Mouse (Mus musculus) neural tube, embryonic 11.5 days (tissue): Measurements from ENCODE around the gene Ccdc122. TPM values are rescaled to one million over a fixed set of nuclear protein-coding genes. Genes with fewer than 3 reads are reported as not detected.
"Not testable (repeated sequence)": the region's sequence is repeated elsewhere in the genome, so short reads cannot be mapped to it uniquely, and the experiment has no call there.

ENCODE experiments used
- ATAC-seq: fragments of 200-750 bp; cut with Nextera tagmentation; 2 replicates; pipeline ENCODE4 v1.8.0; 2017; ENCODE audit warnings: moderate number of reproducible peaks, mild to moderate bottlenecking, moderate TSS enrichment, moderate library complexity; ENCODE audit not compliant: insufficient read depth, low FRiP score, low TSS enrichment
- DNase-seq: peaks from one replicate; pipeline ENCODE4 v3.0.0-alpha.2; 2015; ENCODE audit warnings: low spot score
- H3K27ac ChIP-seq: fragments of 300-500 bp; sonication (generic); 2 replicates; pipeline ENCODE4 v1.5.1; 2014; ENCODE audit warnings: low read depth, mild to moderate bottlenecking, low read length
- H3K27me3 ChIP-seq: fragments of 300-500 bp; sonication (generic); 2 replicates; pipeline ENCODE4 v1.6.1; 2014; ENCODE audit warnings: mild to moderate bottlenecking, low read length, mixed read lengths; ENCODE audit not compliant: control insufficient read depth, insufficient read depth
- H3K36me3 ChIP-seq: fragments of 300-500 bp; sonication (generic); 2 replicates; pipeline ENCODE4 v1.6.1; 2014; ENCODE audit warnings: mild to moderate bottlenecking, low read length, moderate library complexity, mixed read lengths; ENCODE audit not compliant: control insufficient read depth, insufficient read depth
- H3K4me1 ChIP-seq: fragments of 300-500 bp; sonication (generic); 2 replicates; pipeline ENCODE4 v1.6.1; 2014; ENCODE audit warnings: low read length, mixed read lengths; ENCODE audit not compliant: control insufficient read depth, insufficient read depth
- H3K4me2 ChIP-seq: fragments of 300-500 bp; sonication (generic); 2 replicates; pipeline ENCODE4 v1.6.1; 2014; ENCODE audit warnings: low read depth, mild to moderate bottlenecking, moderate library complexity
- H3K4me3 ChIP-seq: fragments of 300-500 bp; sonication (generic); 2 replicates; pipeline ENCODE4 v1.5.1; 2014; ENCODE audit warnings: low read depth, low read length
- H3K9ac ChIP-seq: fragments of 300-500 bp; sonication (generic); 2 replicates; pipeline ENCODE4 v1.6.1; 2014; ENCODE audit warnings: mild to moderate bottlenecking, low read length
- H3K9me3 ChIP-seq: fragments of 300-500 bp; sonication (generic); 2 replicates; pipeline ENCODE4 v1.6.1; 2016; ENCODE audit warnings: low read length; ENCODE audit not compliant: control insufficient read depth
- WGBS: fragments of 180-500 bp; shearing (Covaris S2); extraction: QIAGEN DNeasy Blood & Tissue Kit; methylation state at CpG from one replicate; pipeline ENCODE4 v1.1.7; 2014; 5-methylcytosine and 5-hydroxymethylcytosine counted together
- polyA plus RNA-seq: library from polyadenylated mRNA; unstranded; fragments of >200 nt; fragmentation: Nextera tagmentation; extraction: Ambion mirVana; gene quantifications from 2 replicates; pipeline ENCODE4 v1.2.1, GENCODE M21; 2014

The Ccdc122 gene
- polyA plus RNA-seq, 1 experiment from 2014 or later, result 0.92 TPM

GRCm38 (mm10) chr14:77053288-77053687 lies 16.7 kb downstream of the Ccdc122 start:
- H3K9ac ChIP-seq, result no peak overlapping the region
- H3K4me1 ChIP-seq, result no peaks in the 10 kb centered on the region
- no peaks in the 10 kb centered on the region for H3K36me3 ChIP-seq
- no peaks in the 10 kb centered on the region for H3K9me3 ChIP-seq
- H3K4me2 ChIP-seq, result no peak overlapping the region
- H3K4me3 ChIP-seq, result no peak overlapping the region
- no peak for ATAC-seq
- no peak for DNase-seq
- H3K27me3 ChIP-seq, result no peaks in the 10 kb centered on the region
- H3K27ac ChIP-seq, result no peak overlapping the region

GRCm38 (mm10) chr14:77069361-77069760 lies 32.8 kb downstream of the Ccdc122 start:
- Histone ChIP-seq H3K9me3 (no peaks in the 10 kb centered on the region), H3K4me2 (no peak overlapping the region), H3K27ac (no peak overlapping the region), H3K4me3 (no peak overlapping the region), H3K27me3 (no peaks in the 10 kb centered on the region), H3K9ac (no peak overlapping the region), H3K4me1 (no peaks in the 10 kb centered on the region), H3K36me3 (no peaks in the 10 kb centered on the region)
- 100% methylated on average over 1 of the region's 1 CpGs for WGBS
- ATAC-seq, result no peak
- no peak for DNase-seq

GRCm38 (mm10) chr14:77081248-77081647 lies 44.7 kb downstream of the Ccdc122 start:
- no peaks in the 10 kb centered on the region for H3K9me3 ChIP-seq
- 90% methylated on average over 5 of the region's 5 CpGs for WGBS

GRCm38 (mm10) chr14:77100285-77100684 lies 63.7 kb downstream of the Ccdc122 start:
- ATAC-seq (no peak), DNase-seq (no peak)
- no peak overlapping the region for H3K27ac ChIP-seq

More at GRCm38 (mm10) chr14:77081248-77081647, 44.7 kb downstream of the Ccdc122 start:
- H3K9ac ChIP-seq, result no peak overlapping the region
- ATAC-seq (no peak), DNase-seq (no peak)
- H3K4me1 ChIP-seq, result no peaks in the 10 kb centered on the region
- H3K4me3 ChIP-seq, result no peak overlapping the region
- H3K27ac ChIP-seq, result no peak overlapping the region
- H3K36me3 ChIP-seq, result no peaks in the 10 kb centered on the region
- H3K27me3 ChIP-seq, result no peaks in the 10 kb centered on the region
- no peak overlapping the region for H3K4me2 ChIP-seq

GRCm38 (mm10) chr14:77110622-77111021 lies 74.0 kb downstream of the Ccdc122 start:
- not testable (repeated sequence) for H3K36me3 ChIP-seq, DNase-seq, H3K27ac ChIP-seq, H3K4me1 ChIP-seq, ATAC-seq, H3K9ac ChIP-seq, H3K4me3 ChIP-seq, H3K9me3 ChIP-seq, H3K4me2 ChIP-seq, H3K27me3 ChIP-seq
- 64% methylated on average over 5 of the region's 5 CpGs for WGBS

More at GRCm38 (mm10) chr14:77100285-77100684, 63.7 kb downstream of the Ccdc122 start:
- no peaks in the 10 kb centered on the region for H3K27me3 ChIP-seq
- WGBS, result 79% methylated on average over 2 of the region's 2 CpGs
- no peak overlapping the region for H3K4me3 ChIP-seq
- H3K4me2 ChIP-seq, result no peak overlapping the region
- H3K4me1 ChIP-seq, result no peaks in the 10 kb centered on the region
- H3K9ac ChIP-seq, result no peak overlapping the region
- H3K36me3 ChIP-seq, result no peaks in the 10 kb centered on the region
- no peaks in the 10 kb centered on the region for H3K9me3 ChIP-seq

- no peak overlapping the region for H3K4me2 ChIP-seq
- no peak overlapping the region for H3K4me3 ChIP-seq
- no peak overlapping the region for H3K9ac ChIP-seq
- H3K36me3 ChIP-seq, result no peaks in the 10 kb centered on the region
- no peaks in the 10 kb centered on the region for H3K27me3 ChIP-seq
- DNase-seq (no peak), ATAC-seq (no peak)
- H3K9me3 ChIP-seq, result no peaks in the 10 kb centered on the region
- no peaks in the 10 kb centered on the region for H3K4me1 ChIP-seq
- WGBS, result 92% methylated on average over 5 of the region's 5 CpGs
- no peak overlapping the region for H3K27ac ChIP-seq
Measured at GRCm38 (mm10) chr14:77130612-77131011, 94.0 kb downstream of the Ccdc122 start.

- Histone ChIP-seq H3K9me3 (no peaks in the 10 kb centered on the region), H3K4me3 (no peak overlapping the region), H3K9ac (no peak overlapping the region), H3K4me2 (no peak overlapping the region), H3K4me1 (no peaks in the 10 kb centered on the region), H3K27me3 (no peaks in the 10 kb centered on the region), H3K36me3 (no peaks in the 10 kb centered on the region), H3K27ac (no peak overlapping the region)
- DNase-seq (no peak), ATAC-seq (no peak)
- 76% methylated on average over 6 of the region's 6 CpGs for whole genome bisulfite sequencing
Measured at GRCm38 (mm10) chr14:77136936-77137335, 100.4 kb downstream of the Ccdc122 start.

GRCm38 (mm10) chr14:77141324-77142282 lies 105.0 kb downstream of the Ccdc122 start:
- Histone ChIP-seq H3K9me3 (no peaks in the 10 kb centered on the region), H3K27me3 (no peaks in the 10 kb centered on the region), H3K9ac (no peak overlapping the region), H3K27ac (no peak overlapping the region), H3K36me3 (no peaks in the 10 kb centered on the region), H3K4me3 (no peak overlapping the region), H3K4me2 (no peak overlapping the region), H3K4me1 (no peaks in the 10 kb centered on the region)
- ATAC-seq (peak; percentile 71; the same call in 1 of the 2 replicates), DNase-seq (peak; percentile 84)
- WGBS, result 36% methylated on average over 16 of the region's 17 CpGs

- no peak overlapping the region for H3K4me2 ChIP-seq
- DNase-seq (no peak), ATAC-seq (no peak)
- no peaks in the 10 kb centered on the region for H3K27me3 ChIP-seq
- no peak overlapping the region for H3K9ac ChIP-seq
- no peak overlapping the region for H3K27ac ChIP-seq
- H3K36me3 ChIP-seq, result no peaks in the 10 kb centered on the region
- no peak overlapping the region for H3K4me3 ChIP-seq
- no peaks in the 10 kb centered on the region for H3K9me3 ChIP-seq
- no peaks in the 10 kb centered on the region for H3K4me1 ChIP-seq
- 94% methylated on average over 4 of the region's 4 CpGs for WGBS
Measured at GRCm38 (mm10) chr14:77145103-77145502, 108.5 kb downstream of the Ccdc122 start.
